Mouse (Mus musculus) G1E-ER4 (cell line): ENCODE data around the gene Fcgbp. TPM values are rescaled to one million over a fixed set of nuclear protein-coding genes. Genes with fewer than 3 reads are reported as not detected.

Experiments
- GATA1 ChIP-seq: IDR thresholded peaks from one replicate; pipeline ENCODE4 v1.8.0; 2012; ENCODE audit warnings: low read length, inconsistent platforms
- polyA plus RNA-seq: library from polyadenylated mRNA; stranded (reverse); fragments of >175 nt; gene quantifications from 2 replicates; pipeline ENCODE4 v1.2.3, GENCODE M21; 2012

Fcgbp gene
- polyA plus RNA-seq, 1 experiment: not detected

DNA sequence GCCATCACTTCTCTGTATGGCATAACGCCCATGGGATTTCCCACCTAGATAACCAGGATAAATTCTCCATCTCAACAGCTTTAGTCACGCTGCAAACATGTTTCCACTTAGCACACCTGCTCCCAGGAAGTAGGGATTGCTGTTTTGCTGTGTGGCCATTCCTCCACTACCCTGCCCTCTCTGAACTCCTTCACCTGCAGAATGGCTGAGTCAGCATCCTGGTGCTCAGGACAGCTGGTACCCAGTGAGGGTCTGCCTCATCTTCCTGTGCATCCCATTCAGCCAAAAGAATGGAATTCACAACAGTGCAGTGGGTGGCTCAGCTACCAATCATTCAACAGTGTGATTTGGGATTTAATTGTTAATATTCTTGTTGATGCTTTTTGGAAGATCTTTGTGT, 43.6 kb downstream of the Fcgbp start:
- no peak for TF ChIP-seq GATA1

DNA sequence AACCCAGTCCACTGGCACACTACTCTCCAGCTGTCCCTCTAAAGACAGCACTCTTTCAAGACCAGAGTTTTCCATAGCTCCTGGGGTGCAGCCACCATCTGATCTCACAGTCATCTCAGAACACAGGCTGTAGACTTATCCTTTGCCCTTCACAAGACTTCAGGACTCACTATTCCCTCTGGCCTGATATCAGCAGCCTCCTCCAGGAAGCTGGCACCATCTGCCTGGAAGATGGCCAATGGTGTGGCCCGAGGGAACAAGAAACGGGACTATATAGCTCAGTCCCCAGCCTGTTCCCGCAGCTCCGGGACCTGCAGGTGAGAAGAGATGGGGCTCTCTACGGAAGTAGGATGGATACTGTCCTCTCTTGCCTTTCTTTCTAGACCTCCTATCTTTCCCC, 58.1 kb downstream of the Fcgbp start, which contains the start of gene 9530053A07Rik:
TSS of gene 9530053A07Rik (plus strand) at position 301 of the 400 bp plus-strand sequence.
- TF ChIP-seq GATA1: no peak

- no peak for TF ChIP-seq GATA1
These were observed 66.6 kb downstream of the Fcgbp start for GRCm38 (mm10) chr7:28137613-28138012.

- TF ChIP-seq GATA1: no peak
These were observed 77.2 kb downstream of the Fcgbp start for GRCm38 (mm10) chr7:28148263-28148662.

- TF ChIP-seq GATA1: no peak
These were observed 78.8 kb downstream of the Fcgbp start for GRCm38 (mm10) chr7:28149841-28150240.

DNA sequence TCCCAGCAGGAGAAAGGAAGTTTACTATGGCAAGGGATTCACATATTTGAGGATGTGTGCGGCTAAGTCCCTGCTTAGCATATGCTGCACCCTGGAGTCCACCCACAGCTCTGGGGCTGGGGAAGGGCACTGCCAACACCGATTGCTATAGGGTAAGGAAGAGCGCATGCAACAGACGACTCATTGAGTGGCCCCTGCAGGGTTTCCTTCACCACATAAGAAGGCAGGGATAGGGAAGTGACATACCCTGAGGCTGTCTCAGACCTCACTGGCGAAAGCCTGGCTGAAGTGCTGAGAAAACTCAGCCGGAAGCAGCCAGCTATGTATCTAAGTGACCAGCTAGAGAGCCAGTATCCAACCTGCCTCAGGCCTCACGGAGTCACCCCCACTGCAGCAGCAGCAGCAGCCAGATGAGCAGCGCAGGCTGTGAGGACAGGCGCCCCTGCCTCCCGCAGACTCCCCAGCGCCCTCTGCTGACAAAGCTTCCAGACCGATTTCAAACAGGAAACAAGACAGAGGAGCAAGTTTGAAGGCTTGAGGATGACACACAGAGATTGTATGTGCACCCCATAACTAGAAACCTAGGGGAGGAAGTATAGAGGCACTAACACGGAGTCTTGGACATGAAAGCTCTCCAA, 80.7 kb downstream of the Fcgbp start:
- TF ChIP-seq GATA1: no peak

DNA sequence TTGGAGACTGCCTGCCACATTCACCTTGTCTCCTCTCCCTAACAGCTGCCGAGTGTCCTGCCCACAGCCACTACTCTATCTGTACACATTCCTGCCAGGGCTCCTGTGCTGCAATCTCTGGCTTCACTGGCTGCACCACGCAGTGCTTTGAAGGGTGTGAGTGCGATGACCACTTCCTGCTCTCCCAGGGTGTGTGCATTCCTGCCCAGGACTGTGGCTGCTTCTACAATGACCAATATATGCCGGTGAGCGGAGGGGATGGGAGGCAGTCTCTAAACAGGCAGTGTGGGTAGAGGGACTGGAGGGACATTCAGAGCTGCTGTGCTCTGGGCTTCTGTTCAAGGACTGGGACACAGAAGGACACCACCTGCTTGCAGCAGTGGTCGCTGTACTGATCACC, 88.3 kb downstream of the Fcgbp start:
- no peak for TF ChIP-seq GATA1

- TF ChIP-seq GATA1: no peak
These were observed 88.9 kb downstream of the Fcgbp start for GRCm38 (mm10) chr7:28159893-28160292.

- TF ChIP-seq GATA1: no peak
These were observed 90.2 kb downstream of the Fcgbp start for GRCm38 (mm10) chr7:28161163-28161749.

- no peak for TF ChIP-seq GATA1
These were observed 94.4 kb downstream of the Fcgbp start for GRCm38 (mm10) chr7:28165406-28165805.

DNA sequence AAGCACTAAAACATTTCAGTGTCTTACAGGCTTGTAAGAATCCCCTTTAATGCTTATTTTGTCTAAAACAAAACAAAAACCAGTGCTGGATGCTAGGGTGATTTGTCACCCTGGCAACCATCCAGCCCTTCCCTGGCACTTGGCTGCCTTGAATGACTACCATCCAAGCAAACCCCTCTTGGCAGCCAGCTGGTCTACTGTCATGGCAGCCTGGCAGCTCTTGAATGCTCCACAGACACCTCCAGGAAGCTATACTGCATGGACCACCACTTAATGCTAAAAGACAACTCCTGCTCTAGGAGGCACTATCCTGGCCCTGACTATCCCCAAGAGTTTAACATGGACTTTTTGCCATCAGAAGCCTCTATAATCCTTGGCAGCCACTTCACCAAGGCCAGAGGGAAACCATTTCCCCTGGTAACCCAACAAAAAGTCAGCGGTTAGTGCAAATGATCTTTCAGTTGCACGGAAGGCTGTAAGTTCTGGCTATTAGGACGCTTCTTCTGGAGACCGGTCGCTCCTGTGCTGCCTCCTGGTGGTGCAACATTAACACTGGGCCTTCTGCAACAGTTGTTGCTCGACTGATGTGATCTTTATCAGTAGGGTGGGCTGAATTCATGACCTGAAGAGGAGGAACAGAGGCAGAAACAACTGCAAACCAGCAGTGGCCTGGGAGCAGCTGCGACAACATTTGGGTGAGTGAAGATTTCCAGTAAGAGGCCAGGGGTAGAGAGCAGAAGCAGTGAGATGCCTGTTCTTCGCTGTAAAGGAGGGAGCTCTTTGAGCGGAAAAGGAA, 97.5 kb downstream of the Fcgbp start:
- TF ChIP-seq GATA1: no peak

- TF ChIP-seq GATA1: no peak
These were observed 98.7 kb downstream of the Fcgbp start, which contains the start of gene Fbl for GRCm38 (mm10) chr7:28169489-28170422. Gene Fbl (plus strand): TSS chr7:28169710.

Other genes with a start within 250 kb of the Fcgbp start
- 0.24 and 0.26 TPM in 2 replicates for gene Zfp59, start 232.6 kb upstream of the Fcgbp start, polyA plus RNA-seq
- 0.09 and 0.12 TPM in 2 replicates for gene Zfp607a, start 213.7 kb upstream of the Fcgbp start, polyA plus RNA-seq
- gene Zfp974, start 141.8 kb upstream of the Fcgbp start, polyA plus RNA-seq: 0.06 TPM in 2 replicates
- 0.18 and 0.37 TPM in 2 replicates for gene Zfp780b, start 92.1 kb upstream of the Fcgbp start, polyA plus RNA-seq
- gene Zfp850, start 57.1 kb upstream of the Fcgbp start, polyA plus RNA-seq: 0.23 and 0.31 TPM in 2 replicates
- 148 and 188 TPM in 2 replicates for gene Psmc4, start 21.1 kb upstream of the Fcgbp start, polyA plus RNA-seq
- not detected in 2 replicates for gene 9530053A07Rik, start 58.2 kb downstream of the Fcgbp start, polyA plus RNA-seq
- gene Fbl, start 98.5 kb downstream of the Fcgbp start, polyA plus RNA-seq: 951 and 979 TPM in 2 replicates
- gene Dyrk1b, start 108.2 kb downstream of the Fcgbp start, polyA plus RNA-seq: 51.5 and 66.1 TPM in 2 replicates
- 90.4 and 132 TPM in 2 replicates for gene Eid2, start 196.6 kb downstream of the Fcgbp start, polyA plus RNA-seq
- gene Eid2b, start 206.5 kb downstream of the Fcgbp start, polyA plus RNA-seq: 49.9 and 67.9 TPM in 2 replicates
- not detected in 2 replicates for gene Selenov, start 219.9 kb downstream of the Fcgbp start, polyA plus RNA-seq
- gene Dll3, start 231.0 kb downstream of the Fcgbp start, polyA plus RNA-seq: 0.17 and 0.36 TPM in 2 replicates
- gene Timm50, start 240.8 kb downstream of the Fcgbp start, polyA plus RNA-seq: 254 and 431 TPM in 2 replicates